Mouse (Mus musculus) ES-Bruce4 (cell line): ENCODE measurements around the gene Recql5.

Experiments used
- CTCF ChIP-seq: IDR thresholded peaks from one replicate; pipeline ENCODE4 v1.8.1; 2011; ENCODE audit warnings: low read depth, low read length
- EP300 ChIP-seq: IDR thresholded peaks from 2 replicates; pipeline ENCODE4 v1.6.1; 2011; ENCODE audit warnings: low read depth, low read length; ENCODE audit not compliant: insufficient read depth

DNA sequence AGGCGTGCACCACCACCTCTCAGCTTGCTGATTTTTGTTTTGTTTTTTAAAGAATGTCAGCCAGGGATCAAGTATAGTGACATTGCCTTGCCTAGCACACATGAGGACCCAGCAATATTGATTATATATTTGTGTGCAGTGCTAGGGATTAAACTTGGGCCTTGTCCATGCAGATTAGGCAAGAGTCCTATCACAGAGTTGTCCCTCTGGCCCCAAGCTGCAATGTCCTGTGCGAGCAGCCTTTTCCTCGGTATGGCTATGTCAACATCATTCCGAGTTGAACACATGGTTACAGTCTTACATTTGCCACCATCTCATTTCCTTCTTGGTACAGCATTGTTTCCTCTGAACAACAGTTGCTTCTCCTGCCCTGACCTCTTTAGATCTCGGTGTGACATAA is 14.2 kb downstream of the Recql5 start:
- TF ChIP-seq EP300 (no peak), CTCF (no peak)
